Comparison of ENCODE assay signal across 8 mouse cellular contexts in the genomic region with DNA sequence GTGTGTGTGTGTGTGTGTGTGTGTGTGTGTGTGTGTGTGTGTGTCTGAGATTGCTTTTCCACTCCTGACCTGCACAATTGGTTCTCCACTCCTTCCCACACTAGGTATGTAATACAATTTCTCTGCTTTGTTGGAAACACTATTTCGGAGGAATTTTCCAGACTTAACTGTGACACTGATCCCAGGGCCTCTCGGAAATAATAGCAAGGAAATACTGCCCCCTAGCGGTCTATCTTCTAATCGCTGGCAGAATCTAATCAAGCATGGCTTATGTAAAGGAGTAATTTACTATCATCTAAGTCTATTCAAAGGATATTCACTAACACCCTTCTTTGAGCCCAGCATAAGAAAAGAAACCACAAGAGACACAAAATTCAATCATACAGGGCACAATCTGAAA. TPM values are rescaled to one million over a fixed set of nuclear protein-coding genes. Genes with fewer than 3 reads are reported as not detected.
DNase-seq lines count a peak whose midpoint lies in the region; ATAC-seq and TF ChIP-seq lines count a peak whose summit lies in the region.

No protein-coding gene starts in this region.

- no peak for TF ChIP-seq POLR2A in brain, embryonic 14.5 days (IDR thresholded peaks at IDR 0.05; ENCODE audit: borderline replicate concordance, extremely low read depth, insufficient read depth, insufficient read length, poor library complexity, severe bottlenecking)

- ATAC-seq in forebrain, embryonic 16.5 days: peak; percentile 50; the same call in 1 of the 2 replicates
- ATAC-seq in lung, embryonic 16.5 days (ENCODE audit: low read depth): peak; percentile 48; the same call in 1 of the 2 replicates

- no peak overlapping the region for H3K4me3 ChIP-seq in forebrain, embryonic 16.5 days (replicated peaks; ENCODE audit: low read length)
- no peak overlapping the region for H3K4me3 ChIP-seq in lung, embryonic 16.5 days (ENCODE audit: low read length)

- H3K27me3 ChIP-seq in forebrain, embryonic 16.5 days (replicated peaks; ENCODE audit: control insufficient read depth, insufficient read depth, low read length): no peaks in the 10 kb centered on the region
- no peaks in the 10 kb centered on the region for H3K27me3 ChIP-seq in lung, embryonic 16.5 days (ENCODE audit: control insufficient read depth, insufficient read depth, low read depth, low read length)
- H3K27me3 ChIP-seq in splenic B cell, adult 2 months (ENCODE audit: control insufficient read depth, insufficient read depth, low read length, poor library complexity, severe bottlenecking): no peaks in the 10 kb centered on the region

- DNase-seq in gastrocnemius, postnatal 10 days: peak; percentile 57
- DNase-seq in gastrocnemius, postnatal 25 days: no peak
- DNase-seq in CD8-positive naive resting alpha-beta T cell, adult 2 months (ENCODE audit: low read depth in 2 of 2, low spot score in 2 of 2): peak; percentile 11 to 34
- peak; percentile 87 for DNase-seq in brain, embryonic 14.5 days (ENCODE audit: low read depth)
- DNase-seq in layer of hippocampus, adult 18-20 months (ENCODE audit: low spot score in 2 of 2): peak; percentile 85 to 96
- DNase-seq in splenic B cell, adult 2 months (ENCODE audit: low read depth, low spot score): peak; percentile 39

- H3K27ac ChIP-seq in forebrain, embryonic 16.5 days (ENCODE audit: low read length): no peak overlapping the region
- no peak overlapping the region for H3K27ac ChIP-seq in lung, embryonic 16.5 days (ENCODE audit: low read length)

- H3K4me1 ChIP-seq in forebrain, embryonic 16.5 days (replicated peaks; ENCODE audit: control insufficient read depth, insufficient read depth, low read length): no peaks in the 10 kb centered on the region
- H3K4me1 ChIP-seq in lung, embryonic 16.5 days (replicated peaks; ENCODE audit: control insufficient read depth, insufficient read depth, low read length): no peaks in the 10 kb centered on the region

- peak; percentile 62; the same call in 1 of the 2 replicates for TF ChIP-seq CTCF in brain, embryonic 14.5 days (IDR thresholded peaks at IDR 0.05; ENCODE audit: borderline replicate concordance, extremely low read depth, insufficient read depth, insufficient read length)

- H3K36me3 ChIP-seq in forebrain, embryonic 16.5 days (ENCODE audit: control insufficient read depth, insufficient read depth): no peaks in the 10 kb centered on the region
- no peaks in the 10 kb centered on the region for H3K36me3 ChIP-seq in lung, embryonic 16.5 days (ENCODE audit: control insufficient read depth, insufficient read depth, low read length)
- no peaks in the 10 kb centered on the region for H3K36me3 ChIP-seq in splenic B cell, adult 2 months (ENCODE audit: control insufficient read depth, insufficient read depth, low read length, poor library complexity, severe bottlenecking)

- no peak overlapping the region for H3K4me2 ChIP-seq in forebrain, embryonic 16.5 days (ENCODE audit: low read length)
- H3K4me2 ChIP-seq in lung, embryonic 16.5 days (ENCODE audit: low read depth, low read length): no peak overlapping the region

- H3K9ac ChIP-seq in forebrain, embryonic 16.5 days (replicated peaks; ENCODE audit: low read depth, low read length): no peak overlapping the region
- no peak overlapping the region for H3K9ac ChIP-seq in lung, embryonic 16.5 days (ENCODE audit: low read length)

- H3K9me3 ChIP-seq in forebrain, embryonic 16.5 days (ENCODE audit: control insufficient read depth, low read length): no peaks in the 10 kb centered on the region
- 0 out of 2 replicates have a peak, but pooled peaks cover 2% of the 10 kb centered on the region for H3K9me3 ChIP-seq in lung, embryonic 16.5 days (ENCODE audit: control insufficient read depth, low read length)

- 5% methylated on average over 4 of the region's 4 CpGs for WGBS in forebrain, embryonic 16.5 days
- 3% methylated on average over 4 of the region's 4 CpGs for WGBS in lung, embryonic 16.5 days

RNA-seq across cellular contexts. Expression of gene Col6a4, which starts 57.7 kb away (rescaled TPM):
- total RNA-seq in gastrocnemius, postnatal 10 days (2021): under 1 TPM; 0.09 to 0.18 TPM
- total RNA-seq in gastrocnemius, postnatal 25 days (2021): not detected
- polyA plus RNA-seq in brain, embryonic 14.5 days (2012; rRNA removed): 2.1 TPM in 2 replicates
- 0.70 and 1.1 TPM in 2 replicates for polyA plus RNA-seq in forebrain, embryonic 16.5 days (2015; fragmentation: Nextera tagmentation; extraction: Ambion mirVana)
- total RNA-seq in layer of hippocampus, adult 18-20 months (2021): 1 to 10 TPM; 2.2 to 2.6 TPM
- 2.0 and 2.4 TPM in 2 replicates for polyA plus RNA-seq in lung, embryonic 16.5 days (2015; fragmentation: Nextera tagmentation; extraction: Ambion mirVana)
